Mouse (Mus musculus): ENCODE measurements around the gene Slc38a3. TPM values are rescaled to one million over a fixed set of nuclear protein-coding genes. Genes with fewer than 3 reads are reported as not detected.

The Slc38a3 gene
- not detected for total RNA-seq (2023)

GRCm38 (mm10) chr9:107669480-107669945 lies at the start of gene Slc38a3:
Gene Slc38a3, minus strand, starts transcription at chr9:107669530.

GRCm38 (mm10) chr9:107709697-107710483 lies 40.6 kb upstream of the Slc38a3 start, which contains the start of gene Sema3f:
Gene Sema3f, minus strand, starts transcription at chr9:107710475.

GRCm38 (mm10) chr9:107679501-107679900 lies 10.2 kb upstream of the Slc38a3 start, which contains the start of gene Gnat1:
Gene Gnat1, minus strand, starts transcription at chr9:107679712.

GRCm38 (mm10) chr9:107635279-107636028 lies 33.9 kb downstream of the Slc38a3 start, which contains the start of gene Gnai2:
Gene Gnai2, minus strand, starts transcription at chr9:107635367.

GRCm38 (mm10) chr9:107608741-107609432 lies 60.4 kb downstream of the Slc38a3 start, which contains the start of gene Sema3b:
Gene Sema3b, minus strand, starts transcription at chr9:107609229.

Other genes with a start within 250 kb of the Slc38a3 start
- gene Tmem115, start 135.6 kb downstream of the Slc38a3 start, total RNA-seq (2023), result 24.4 TPM
- 16.0 TPM for gene Cyb561d2, start 127.3 kb downstream of the Slc38a3 start, total RNA-seq (2023)
- gene Nprl2, start 127.3 kb downstream of the Slc38a3 start, total RNA-seq (2023), result 18.9 TPM
- gene Zmynd10, start 122.2 kb downstream of the Slc38a3 start, total RNA-seq (2023), result 1.2 TPM
- gene Rassf1, start 118.0 kb downstream of the Slc38a3 start, total RNA-seq (2023), result 74.0 TPM
- 13.3 TPM for gene Tusc2, start 106.3 kb downstream of the Slc38a3 start, total RNA-seq (2023)
- 2.3 TPM for gene Hyal2, start 101.6 kb downstream of the Slc38a3 start, total RNA-seq (2023)
- 2.1 TPM for gene Hyal1, start 92.6 kb downstream of the Slc38a3 start, total RNA-seq (2023)
- gene Naa80, start 90.6 kb downstream of the Slc38a3 start, total RNA-seq (2023), result 9.5 TPM
- 1.3 TPM for gene Hyal3, start 88.7 kb downstream of the Slc38a3 start, total RNA-seq (2023)
- 19.8 TPM for gene Ifrd2, start 81.9 kb downstream of the Slc38a3 start, total RNA-seq (2023)
- 0.15 TPM for gene Sema3b, start 60.3 kb downstream of the Slc38a3 start, total RNA-seq (2023)
- 430 TPM for gene Gnai2, start 34.2 kb downstream of the Slc38a3 start, total RNA-seq (2023)
- gene Gnat1, start 10.2 kb upstream of the Slc38a3 start, total RNA-seq (2023), result 2.1 TPM
- 1.3 TPM for gene Sema3f, start 40.9 kb upstream of the Slc38a3 start, total RNA-seq (2023)
- 249 TPM for gene Rbm5, start 101.5 kb upstream of the Slc38a3 start, total RNA-seq (2023)
- 149 TPM for gene Rbm6, start 203.7 kb upstream of the Slc38a3 start, total RNA-seq (2023)
- 14.0 TPM for gene Mon1a, start 218.6 kb upstream of the Slc38a3 start, total RNA-seq (2023)
- gene Mst1r, start 237.3 kb upstream of the Slc38a3 start, total RNA-seq (2023), result not detected